Mouse (Mus musculus) thymus, postnatal 10 days (tissue): ENCODE measurements at regions not wholly inside any gene's neighbourhood (a gene's known extent, or its start where the extent isn't known, plus 50 kb on each side); places are given as distances from the start of the nearest gene placed in this dataset.

ENCODE experiments used
- DNase-seq, 2 experiments: peaks; one replicate each; pipeline ENCODE4 v3.0.0; 2021; ENCODE audit warnings: low spot score in 2 of 2

- no peak for DNase-seq
These were observed 84.7 kb downstream of the Trim52 start for GRCm38 (mm10) chr14:106190721-106191120.

- DNase-seq: no peak
These were observed 87.6 kb downstream of the Trim52 start for GRCm38 (mm10) chr14:106193583-106193982.

- no peak for DNase-seq
These were observed 88.1 kb downstream of the Trim52 start for GRCm38 (mm10) chr14:106194104-106194503.

DNA sequence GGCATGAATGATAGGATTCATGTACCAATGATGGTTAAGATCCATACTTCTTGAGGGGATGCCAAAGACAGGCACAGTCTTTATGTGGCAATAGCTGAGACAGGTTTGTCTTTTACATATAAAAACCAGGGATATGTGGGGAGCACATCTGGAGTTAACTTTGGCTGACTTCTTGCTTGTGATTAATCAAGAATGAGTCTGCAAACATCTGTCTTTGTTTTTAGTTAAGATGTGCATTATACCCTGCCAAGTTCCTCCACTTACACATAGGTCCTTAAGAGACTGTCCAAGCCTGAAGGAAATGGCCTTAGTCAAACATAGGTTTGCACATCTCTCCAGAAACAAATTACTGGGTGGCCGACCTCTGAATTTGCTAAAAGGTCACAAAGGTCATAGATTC, 91.8 kb downstream of the Trim52 start:
- DNase-seq: no peak

DNA sequence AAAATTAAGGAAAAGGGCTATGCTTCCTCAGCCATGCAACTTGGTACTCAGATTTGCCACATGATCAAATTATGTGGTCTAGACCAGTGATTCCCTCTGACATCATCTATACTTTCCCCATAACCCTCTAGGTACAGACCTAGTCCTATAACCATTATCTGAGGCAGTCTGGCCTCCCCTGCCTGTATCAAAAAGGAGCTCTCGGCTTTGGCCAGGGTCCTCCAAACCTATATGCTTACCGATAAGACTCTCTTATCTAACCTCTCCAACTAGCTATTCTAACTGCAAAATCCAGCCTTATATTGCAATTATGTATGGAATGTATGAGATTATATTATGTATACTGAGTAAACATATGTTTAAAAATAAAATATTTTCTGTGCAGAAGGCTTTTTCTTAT, 93.1 kb downstream of the Trim52 start:
- DNase-seq: no peak

- DNase-seq: no peak
These were observed 93.7 kb downstream of the Trim52 start for GRCm38 (mm10) chr14:106199536-106200319.

DNA sequence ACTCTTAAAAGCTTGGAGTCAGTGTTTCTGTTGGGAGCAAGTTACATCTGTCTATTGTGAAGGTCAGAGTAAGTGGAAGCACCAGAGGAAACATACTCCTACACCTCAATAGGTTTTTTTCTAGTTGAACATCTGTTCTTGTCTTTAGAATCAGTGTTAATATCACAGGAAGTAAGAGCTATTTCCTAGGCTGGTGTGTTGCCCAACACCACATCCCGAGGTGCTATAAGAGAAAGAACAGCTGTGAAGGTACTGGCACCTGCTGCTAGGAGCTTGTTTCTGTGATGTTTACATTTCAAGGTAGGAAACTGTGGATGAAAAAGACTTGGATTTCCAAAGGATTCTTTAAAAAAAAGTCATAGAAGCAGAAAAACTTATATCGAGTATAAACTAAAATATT, 105.1 kb downstream of the Trim52 start:
- no peak for DNase-seq

DNA sequence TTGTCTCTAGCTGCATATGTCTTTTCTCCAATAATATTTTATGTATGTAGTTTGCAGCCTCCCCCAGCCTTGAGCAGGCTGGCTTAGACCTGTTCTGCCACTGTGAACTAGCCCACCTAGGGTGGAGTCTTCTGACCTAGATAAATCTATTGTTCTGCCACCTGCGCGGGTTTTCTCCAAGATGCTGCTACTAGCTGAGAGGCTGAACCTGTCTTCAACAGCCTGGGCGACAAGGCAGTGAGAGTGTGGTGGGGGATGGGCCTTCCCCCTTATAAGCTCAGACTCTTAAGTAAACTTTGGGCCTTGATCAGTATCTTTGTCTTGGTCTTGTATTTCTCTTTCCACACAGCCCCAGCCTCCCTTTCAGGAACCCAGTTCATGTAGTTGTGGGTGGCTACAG, 111.7 kb downstream of the Trim52 start:
- DNase-seq: peak; percentile 33 to 62

- no peak for DNase-seq
These were observed 113.3 kb downstream of the Trim52 start for GRCm38 (mm10) chr14:106219293-106219797.

DNA sequence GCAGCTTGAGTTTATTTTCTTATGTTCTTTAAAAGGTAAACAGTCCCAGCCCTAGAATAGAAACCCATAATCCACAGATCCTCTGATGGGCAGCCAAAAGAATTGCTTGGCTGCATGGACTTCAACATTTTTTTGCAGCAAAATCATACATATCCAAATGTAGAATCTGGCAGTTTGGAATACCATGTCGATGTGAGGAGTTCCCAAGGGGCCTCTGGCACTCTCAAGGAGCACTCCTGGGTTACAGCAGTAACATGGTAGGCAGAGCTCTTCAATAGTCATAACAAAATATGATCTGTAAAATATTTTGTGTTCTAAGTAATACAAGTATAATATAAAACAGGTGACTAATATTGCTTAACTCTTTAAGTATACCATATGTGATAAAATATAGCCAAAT, 119.4 kb downstream of the Trim52 start:
- DNase-seq: no peak

DNA sequence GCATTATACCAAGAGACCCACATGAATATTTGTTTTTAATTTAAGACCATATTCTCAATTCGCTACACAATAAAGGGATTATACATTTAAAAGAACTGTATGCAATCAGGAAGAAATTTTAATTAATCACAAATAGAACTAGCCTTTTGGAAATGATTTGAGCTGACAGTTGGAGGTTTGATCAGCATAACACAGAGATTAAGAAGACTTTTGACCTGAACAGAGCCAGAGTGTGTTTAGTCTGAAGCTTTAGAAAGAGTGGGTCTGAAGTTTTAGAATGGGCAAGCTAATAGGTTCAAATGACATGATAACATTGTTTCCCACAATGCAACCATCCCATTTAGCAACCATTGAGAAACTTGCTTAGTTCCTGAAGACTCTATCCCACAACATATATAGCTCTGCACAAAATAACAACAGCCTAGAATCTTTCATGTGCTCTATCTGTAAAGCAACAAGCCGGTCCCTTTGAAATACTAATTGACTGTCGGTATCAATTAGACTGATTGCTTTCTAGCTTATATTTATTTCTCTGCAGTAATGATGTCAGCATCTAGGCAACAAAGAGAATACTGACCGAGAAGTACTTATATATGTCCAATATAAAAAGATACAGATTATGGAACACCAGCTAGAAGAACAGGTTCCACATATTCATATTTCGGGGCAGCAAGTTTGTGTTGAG, 135.9 kb downstream of the Trim52 start:
- no peak for DNase-seq

DNA sequence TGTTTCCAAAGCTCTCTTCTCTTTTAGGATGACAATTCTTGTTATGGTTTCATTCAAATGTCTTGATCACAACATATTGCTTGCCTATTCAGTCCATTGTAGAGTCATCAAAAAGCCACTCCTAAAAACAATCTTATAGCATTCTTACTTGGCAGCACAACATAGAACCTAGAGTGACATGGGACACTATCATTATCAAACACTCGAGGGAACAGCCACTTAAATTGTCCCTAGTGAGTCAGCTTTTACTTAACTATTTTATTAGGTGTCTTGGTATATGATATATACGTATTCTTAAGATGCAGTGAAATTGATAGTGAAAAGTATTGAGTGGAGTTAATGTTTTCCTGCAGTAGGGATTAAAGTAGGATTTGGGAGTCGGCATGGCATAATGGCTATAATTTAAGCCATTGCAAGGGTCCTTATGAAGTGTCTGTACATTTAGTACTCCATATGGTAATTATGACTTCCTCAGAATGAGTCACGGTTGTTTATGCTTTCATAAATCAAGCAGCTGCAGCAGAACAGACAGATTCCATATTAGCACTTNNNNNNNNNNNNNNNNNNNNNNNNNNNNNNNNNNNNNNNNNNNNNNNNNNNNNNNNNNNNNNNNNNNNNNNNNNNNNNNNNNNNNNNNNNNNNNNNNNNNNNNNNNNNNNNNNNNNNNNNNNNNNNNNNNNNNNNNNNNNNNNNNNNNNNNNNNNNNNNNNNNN, 153.6 kb downstream of the Trim52 start:
- no peak for DNase-seq

DNA sequence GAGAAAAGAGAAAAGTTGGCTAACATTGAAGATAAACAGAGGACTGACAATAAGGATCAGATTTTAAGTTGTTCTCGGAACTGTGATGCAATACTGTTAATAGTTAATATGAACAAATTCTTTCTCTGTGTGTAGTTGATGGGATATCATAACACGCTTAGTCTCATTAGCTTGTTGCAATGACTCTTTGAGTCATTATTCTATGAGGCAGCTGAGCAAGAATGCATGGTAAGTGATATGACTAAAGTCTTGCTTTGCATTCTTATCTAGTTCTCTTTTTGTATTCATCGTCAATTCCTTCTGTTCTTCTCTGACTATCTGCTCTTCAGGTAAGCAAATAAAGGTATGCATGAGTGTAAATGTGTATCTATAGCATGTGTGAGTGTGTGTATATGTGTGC, 159.3 kb downstream of the Trim52 start:
- DNase-seq: no peak

DNA sequence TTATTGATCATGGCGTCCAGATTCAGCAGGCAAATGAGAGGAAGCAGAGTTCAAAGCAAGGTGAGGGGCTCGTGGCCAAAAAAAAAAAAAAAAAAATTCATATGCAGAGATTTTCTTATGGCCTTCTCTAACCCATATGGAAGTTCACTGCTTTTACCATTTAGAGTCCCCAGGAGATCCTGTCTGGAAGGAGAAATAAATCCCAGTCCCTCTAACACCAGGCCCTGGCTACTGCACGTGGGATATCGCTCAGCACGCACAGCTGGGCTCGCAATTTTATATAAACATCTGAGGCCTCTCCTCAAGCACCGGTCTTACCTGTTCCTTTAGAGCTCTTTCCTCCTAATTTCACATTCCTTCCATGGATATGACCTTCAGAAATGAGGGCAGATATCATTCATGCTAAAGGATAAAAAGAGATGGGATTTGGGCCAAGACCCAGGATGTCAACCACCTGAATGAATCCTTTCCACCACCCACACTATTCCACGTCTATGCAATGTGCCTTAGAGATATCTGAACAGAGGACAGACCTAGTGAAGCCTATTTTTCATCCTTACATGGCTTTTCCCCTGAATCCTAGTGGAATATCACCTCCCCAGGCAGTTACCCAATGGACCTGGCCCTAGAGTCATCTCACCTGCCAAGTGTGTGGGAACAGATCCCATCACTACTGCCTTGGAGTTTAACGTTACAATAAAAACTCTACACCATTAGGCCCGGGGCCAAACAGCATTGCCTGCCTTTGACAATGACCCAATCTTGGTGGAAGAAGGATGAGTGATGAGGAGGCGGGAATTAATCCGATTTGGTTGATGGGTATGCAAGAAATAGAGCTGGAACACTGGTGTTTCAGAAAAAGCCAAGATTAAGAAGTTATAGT, 161.9 kb downstream of the Trim52 start:
- no peak for DNase-seq

- DNase-seq: no peak
These were observed 163.7 kb downstream of the Trim52 start for GRCm38 (mm10) chr14:106269680-106270079.

- no peak for DNase-seq
These were observed 207.6 kb downstream of the Trim52 start for GRCm38 (mm10) chr14:106313558-106313957.

DNA sequence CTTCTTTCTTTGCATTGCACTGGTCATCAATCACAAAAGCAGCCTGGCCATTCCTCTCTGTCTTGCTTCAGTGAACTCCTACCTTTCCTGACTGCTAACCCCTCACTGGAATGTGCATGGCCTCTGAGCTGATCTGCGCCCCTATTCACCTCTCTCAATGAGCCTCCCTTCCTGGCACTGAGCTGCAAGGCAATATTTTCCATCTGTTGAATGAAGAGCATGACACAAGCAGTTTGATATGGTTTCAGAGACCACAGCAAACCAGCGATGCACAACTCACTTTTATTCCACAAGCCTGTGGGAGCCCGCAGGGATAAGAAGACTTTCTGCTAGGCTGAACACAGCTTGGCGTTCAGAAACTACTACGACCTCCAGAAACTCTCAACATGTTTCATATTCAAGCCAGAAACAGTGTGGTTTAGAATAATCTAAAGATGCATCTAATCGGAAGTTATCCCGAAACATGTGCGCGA, 208.1 kb downstream of the Trim52 start:
- DNase-seq: no peak

DNA sequence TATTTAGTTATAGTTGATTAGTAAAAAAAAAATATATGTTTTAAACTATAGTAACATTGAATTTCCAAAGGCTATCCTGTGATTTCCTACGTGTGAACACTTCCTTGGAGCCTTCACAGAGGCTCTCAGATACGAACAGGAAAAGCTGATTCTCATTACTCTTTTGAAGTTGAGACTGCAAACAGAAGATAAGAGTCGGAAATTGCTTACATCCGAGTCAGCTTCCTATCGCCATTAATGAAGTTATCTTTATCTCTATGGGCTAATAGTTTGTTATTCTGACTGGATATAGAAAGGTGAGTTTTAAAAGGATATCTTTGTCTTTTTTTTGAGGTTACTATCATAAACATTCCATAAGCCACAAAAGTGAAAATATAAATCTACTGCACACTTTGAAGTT, 212.8 kb downstream of the Trim52 start:
- no peak for DNase-seq

DNA sequence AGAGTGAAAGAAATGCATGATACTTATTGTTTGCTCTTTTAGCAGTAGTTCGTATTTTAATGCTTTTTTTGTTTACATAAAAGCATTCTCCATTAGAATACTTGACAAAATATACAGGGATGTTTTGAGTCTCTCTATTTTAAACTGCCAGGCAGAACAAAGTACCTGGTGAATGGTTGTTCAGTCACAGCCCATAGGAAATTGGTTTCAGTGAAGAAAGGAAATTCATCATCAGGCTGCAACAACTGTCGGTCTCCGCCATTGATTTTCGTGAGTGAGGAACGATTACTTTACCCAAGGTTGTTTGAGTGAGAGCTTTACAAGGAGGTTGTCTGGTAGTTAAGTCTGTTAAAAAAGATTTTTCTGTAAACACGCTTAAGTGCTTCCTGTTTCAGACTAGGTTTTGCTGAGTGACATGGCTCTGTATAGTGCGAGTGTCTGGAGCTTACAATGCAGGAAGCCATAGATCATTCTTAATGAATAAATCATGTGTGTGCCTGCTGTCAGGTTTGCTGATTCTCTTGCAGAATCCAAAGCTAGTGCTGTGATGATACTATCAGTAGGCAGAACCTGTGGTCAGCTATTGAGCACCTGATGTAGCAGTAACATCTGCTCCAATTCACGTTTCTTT, 221.8 kb downstream of the Trim52 start:
- DNase-seq: no peak

GRCm38 (mm10) chr14:106364767-106365623, 259.0 kb downstream of the Trim52 start:
- no peak for DNase-seq
